Mouse (Mus musculus) bone marrow macrophage, adult 2 months (primary cell): Measurements from ENCODE around the gene Taldo1.

Source experiments
- CTCF ChIP-seq: IDR thresholded peaks from 2 replicates; pipeline ENCODE4 v1.5.1; 2012; ENCODE audit warnings: low read depth, mild to moderate bottlenecking, low read length, moderate library complexity
- POLR2A ChIP-seq: IDR thresholded peaks from 2 replicates; pipeline ENCODE4 v1.6.1; 2012; ENCODE audit warnings: mild to moderate bottlenecking, low read depth, low read length, borderline replicate concordance

DNA sequence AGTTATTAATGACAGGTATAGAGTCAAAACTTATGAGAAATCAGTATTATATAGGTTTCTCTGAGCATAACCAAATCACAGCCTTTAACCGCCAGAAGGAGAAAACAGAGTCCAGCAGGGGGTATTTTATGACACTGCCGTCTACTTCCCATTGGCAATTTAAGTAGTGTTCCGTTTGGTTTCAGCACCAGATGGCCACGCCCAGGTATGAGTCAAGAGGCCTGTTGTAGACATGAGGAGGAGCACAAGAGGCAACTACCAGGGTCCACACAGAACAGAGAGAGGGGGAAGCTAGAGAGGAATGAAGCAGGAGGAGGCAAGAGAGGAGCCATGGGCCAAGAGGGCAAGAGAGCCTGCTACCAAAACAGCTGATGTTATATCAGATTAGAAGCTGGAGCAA, 12.4 kb upstream of the Taldo1 start:
- TF ChIP-seq CTCF: no peak
- no peak for TF ChIP-seq POLR2A
